In the genomic region with DNA sequence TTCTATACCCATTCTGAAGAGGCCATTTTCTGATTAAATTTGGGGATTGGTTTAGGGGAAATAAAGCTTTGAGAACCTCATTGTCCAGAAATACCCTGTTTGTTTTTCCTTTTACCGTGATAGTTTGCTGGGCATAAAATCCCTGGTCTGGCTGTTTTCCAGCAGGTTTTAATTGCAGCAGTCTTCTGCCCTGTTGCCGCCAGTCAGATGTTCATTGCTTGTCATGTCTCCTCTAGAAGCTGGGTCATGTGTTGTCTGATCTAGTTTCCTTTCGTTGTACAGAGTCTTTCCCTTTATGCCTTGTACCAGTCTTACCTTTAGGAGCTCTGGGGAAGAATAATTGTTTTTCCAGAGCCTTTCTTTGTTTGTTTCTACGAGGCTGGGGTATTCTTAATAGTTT, we compare ENCODE assay signal across 16 mouse cellular contexts. TPM values are rescaled to one million over a fixed set of nuclear protein-coding genes. Genes with fewer than 3 reads are reported as not detected.
A peak's percentile ranks its signal among the peaks of the same experiment; 100 is the strongest.
DNase-seq lines count a peak whose midpoint lies in the region; ATAC-seq and TF ChIP-seq lines count a peak whose summit lies in the region.
"Had no signal": no experiment of that assay in that cellular context is flagged by ENCODE, and none has a peak within 500 bp of the region (broad histone marks: within the 10 kb centered on the region; RNA-seq: fewer than 3 reads in every experiment).

No protein-coding gene starts in this region.

- no peak for DNase-seq in forebrain, embryonic 11.5 days (ENCODE audit: low spot score)
- no peak for DNase-seq in hindbrain, embryonic 14.5 days (ENCODE audit: low spot score)
- peak; percentile 54 for DNase-seq in liver, adult 2 months (ENCODE audit: extremely low read depth, low read depth, low spot score)
- no peak for DNase-seq in liver, embryonic 11.5 days (ENCODE audit: low spot score)
- peak; percentile 58 for DNase-seq in retina, postnatal 1 day
- DNase-seq: B cell, adult 2 months; cerebellum, postnatal 36 days; gastrocnemius, postnatal 14 days; lung, postnatal 10 days; thymus, postnatal 36 days had no signal

- no peak for TF ChIP-seq POLR2A in liver, adult 2 months (IDR thresholded peaks at IDR 0.05; ENCODE audit: extremely low read depth, insufficient read depth, low read length)

- no peaks in the 10 kb centered on the region for H3K27me3 ChIP-seq in forebrain, embryonic 15.5 days
- no peaks in the 10 kb centered on the region for H3K27me3 ChIP-seq in forebrain, embryonic 11.5 days (ENCODE audit: control insufficient read depth, insufficient read depth, low read length)
- H3K27me3 ChIP-seq in hindbrain, embryonic 14.5 days (ENCODE audit: control insufficient read depth, insufficient read depth, low read length), result no peaks in the 10 kb centered on the region
- no peaks in the 10 kb centered on the region for H3K27me3 ChIP-seq in hindbrain, embryonic 16.5 days (replicated peaks; ENCODE audit: control insufficient read depth, insufficient read depth, low read length)
- H3K27me3 ChIP-seq in liver, adult 2 months (ENCODE audit: control insufficient read depth, insufficient read depth, low read length), result no peaks in the 10 kb centered on the region
- no peaks in the 10 kb centered on the region for H3K27me3 ChIP-seq in liver, embryonic 11.5 days (replicated peaks; ENCODE audit: control insufficient read depth, insufficient read depth, low read length)
- H3K27me3 ChIP-seq: heart, embryonic 12.5 days; liver, embryonic 15.5 days; megakaryocyte, embryonic 14.5 days; Patski had no signal

- no peak for TF ChIP-seq CTCF in liver, adult 2 months (IDR thresholded peaks at IDR 0.05; ENCODE audit: low read depth, low read length)

- H3K4me3 ChIP-seq in forebrain, embryonic 15.5 days, result no peak overlapping the region
- no peak overlapping the region for H3K4me3 ChIP-seq in forebrain, embryonic 11.5 days (ENCODE audit: low read depth, low read length)
- no peak overlapping the region for H3K4me3 ChIP-seq in hindbrain, embryonic 14.5 days (replicated peaks; ENCODE audit: low read length)
- H3K4me3 ChIP-seq in hindbrain, embryonic 16.5 days (ENCODE audit: low read length), result no peak overlapping the region
- no peak overlapping the region for H3K4me3 ChIP-seq in liver, adult 2 months (ENCODE audit: insufficient read depth, low read depth, low read length)
- no peak overlapping the region for H3K4me3 ChIP-seq in liver, embryonic 11.5 days (ENCODE audit: low read depth, low read length)
- H3K4me3 ChIP-seq: heart, embryonic 12.5 days; liver, embryonic 15.5 days had no signal

- H3K36me3 ChIP-seq in forebrain, embryonic 15.5 days, result no peaks in the 10 kb centered on the region
- H3K36me3 ChIP-seq in forebrain, embryonic 11.5 days (ENCODE audit: control insufficient read depth, insufficient read depth, low read length), result no peaks in the 10 kb centered on the region
- H3K36me3 ChIP-seq in hindbrain, embryonic 14.5 days (replicated peaks; ENCODE audit: control insufficient read depth, insufficient read depth), result no peaks in the 10 kb centered on the region
- H3K36me3 ChIP-seq in hindbrain, embryonic 16.5 days (ENCODE audit: control insufficient read depth, insufficient read depth, low read length), result no peaks in the 10 kb centered on the region
- H3K36me3 ChIP-seq in liver, adult 2 months (ENCODE audit: control insufficient read depth, insufficient read depth, low read length), result no peaks in the 10 kb centered on the region; the same call in 1 of the 2 replicates
- no peaks in the 10 kb centered on the region for H3K36me3 ChIP-seq in liver, embryonic 11.5 days (ENCODE audit: control insufficient read depth, insufficient read depth, low read length)
- H3K36me3 ChIP-seq: heart, embryonic 12.5 days; liver, embryonic 15.5 days had no signal

- H3K4me1 ChIP-seq in forebrain, embryonic 15.5 days, result peaks cover 14% of the 10 kb centered on the region
- no peaks in the 10 kb centered on the region for H3K4me1 ChIP-seq in forebrain, embryonic 11.5 days (replicated peaks; ENCODE audit: control insufficient read depth, insufficient read depth, low read length)
- peaks cover 19% of the 10 kb centered on the region for H3K4me1 ChIP-seq in hindbrain, embryonic 14.5 days (replicated peaks; ENCODE audit: control insufficient read depth, insufficient read depth, low read length)
- peaks cover 7% of the 10 kb centered on the region for H3K4me1 ChIP-seq in hindbrain, embryonic 16.5 days (ENCODE audit: control insufficient read depth, insufficient read depth, low read depth, low read length)
- H3K4me1 ChIP-seq in liver, adult 2 months (ENCODE audit: control insufficient read depth, insufficient read depth, low read length), result peaks cover 7% of the 10 kb centered on the region
- no peaks in the 10 kb centered on the region; the same call in 1 of the 2 replicates for H3K4me1 ChIP-seq in liver, embryonic 11.5 days (replicated peaks; ENCODE audit: control insufficient read depth, insufficient read depth, low read length)

- H3K4me2 ChIP-seq in forebrain, embryonic 15.5 days (replicated peaks), result no peak overlapping the region
- H3K4me2 ChIP-seq in forebrain, embryonic 11.5 days (ENCODE audit: low read depth, low read length, severe bottlenecking), result no peak overlapping the region
- no peak overlapping the region for H3K4me2 ChIP-seq in hindbrain, embryonic 14.5 days (replicated peaks)
- H3K4me2 ChIP-seq in hindbrain, embryonic 16.5 days (ENCODE audit: low read length), result no peak overlapping the region
- no peak overlapping the region for H3K4me2 ChIP-seq in liver, embryonic 11.5 days
- H3K4me2 ChIP-seq: heart, embryonic 12.5 days; liver, embryonic 15.5 days had no signal

- peak overlapping the region; percentile 31; the same call in 1 of the 2 replicates for H3K27ac ChIP-seq in forebrain, embryonic 15.5 days (replicated peaks)
- H3K27ac ChIP-seq in forebrain, embryonic 11.5 days (ENCODE audit: low read depth, low read length), result no peak overlapping the region
- peak overlapping the region; percentile 45 for H3K27ac ChIP-seq in hindbrain, embryonic 14.5 days
- no peak overlapping the region for H3K27ac ChIP-seq in hindbrain, embryonic 16.5 days (ENCODE audit: low read depth, low read length)
- no peak overlapping the region for H3K27ac ChIP-seq in liver, adult 2 months (replicated peaks; ENCODE audit: insufficient read depth, low read depth, low read length)
- H3K27ac ChIP-seq in liver, embryonic 11.5 days (ENCODE audit: low read depth, low read length), result no peak overlapping the region
- H3K27ac ChIP-seq: liver, embryonic 15.5 days had no signal

- peaks cover 33% of the 10 kb centered on the region; the same call in 1 of the 2 replicates for H3K79me2 ChIP-seq in liver, adult 2 months (ENCODE audit: control insufficient read depth, insufficient read depth, low read length)

- no peak for ATAC-seq in forebrain, embryonic 15.5 days (replicated peaks)
- no peak for ATAC-seq in forebrain, embryonic 11.5 days (replicated peaks; ENCODE audit: low FRiP score)
- no peak for ATAC-seq in hindbrain, embryonic 14.5 days (ENCODE audit: low FRiP score)
- no peak for ATAC-seq in hindbrain, embryonic 16.5 days
- no peak for ATAC-seq in liver, embryonic 11.5 days (replicated peaks; ENCODE audit: low FRiP score)
- ATAC-seq: Patski had no signal

- H3K9ac ChIP-seq in forebrain, embryonic 15.5 days (replicated peaks), result no peak overlapping the region
- H3K9ac ChIP-seq in forebrain, embryonic 11.5 days (ENCODE audit: low read length), result no peak overlapping the region
- no peak overlapping the region for H3K9ac ChIP-seq in hindbrain, embryonic 14.5 days
- H3K9ac ChIP-seq in hindbrain, embryonic 16.5 days (ENCODE audit: low read depth, low read length), result no peak overlapping the region
- H3K9ac ChIP-seq in liver, adult 2 months (ENCODE audit: low read depth, low read length), result no peak overlapping the region
- H3K9ac ChIP-seq in liver, embryonic 11.5 days (ENCODE audit: low read depth, low read length), result no peak overlapping the region
- H3K9ac ChIP-seq: heart, embryonic 12.5 days; liver, embryonic 15.5 days had no signal

- 3% methylated on average over 4 of the region's 4 CpGs for WGBS in forebrain, embryonic 15.5 days
- 60% methylated on average over 4 of the region's 4 CpGs for WGBS in forebrain, embryonic 11.5 days
- WGBS in hindbrain, embryonic 14.5 days, result 25% methylated on average over 4 of the region's 4 CpGs
- WGBS in hindbrain, embryonic 16.5 days, result 26% methylated on average over 4 of the region's 4 CpGs
- WGBS in liver, adult 2 months, result 24% methylated on average over 4 of the region's 4 CpGs
- 68% methylated on average over 4 of the region's 4 CpGs for WGBS in liver, embryonic 11.5 days

- no peaks in the 10 kb centered on the region for H3K9me3 ChIP-seq in forebrain, embryonic 15.5 days
- no peaks in the 10 kb centered on the region for H3K9me3 ChIP-seq in forebrain, embryonic 11.5 days (ENCODE audit: control insufficient read depth, low read length)
- no peaks in the 10 kb centered on the region for H3K9me3 ChIP-seq in hindbrain, embryonic 14.5 days (ENCODE audit: control insufficient read depth, low read length)
- no peaks in the 10 kb centered on the region for H3K9me3 ChIP-seq in hindbrain, embryonic 16.5 days (ENCODE audit: control insufficient read depth, low read length)
- H3K9me3 ChIP-seq in liver, embryonic 11.5 days (ENCODE audit: control insufficient read depth, low read length), result no peaks in the 10 kb centered on the region
- H3K9me3 ChIP-seq: heart, embryonic 12.5 days; liver, embryonic 15.5 days; megakaryocyte, embryonic 14.5 days had no signal

RNA-seq across cellular contexts. Expression of gene Pik3ca, which starts 16.9 kb away (rescaled TPM):
- polyA plus RNA-seq in forebrain, embryonic 15.5 days (2015; fragmentation: Nextera tagmentation; extraction: Ambion mirVana), result 14.8 and 17.6 TPM in 2 replicates
- polyA plus RNA-seq in forebrain, embryonic 11.5 days (2014; fragmentation: Nextera tagmentation; extraction: Ambion mirVana), result 14.2 and 16.1 TPM in 2 replicates
- 18.8 and 19.3 TPM in 2 replicates for polyA plus RNA-seq in hindbrain, embryonic 14.5 days (2014; fragmentation: Nextera tagmentation; extraction: Ambion mirVana)
- polyA plus RNA-seq in hindbrain, embryonic 16.5 days (2015; fragmentation: Nextera tagmentation; extraction: Ambion mirVana), result 11.1 and 11.9 TPM in 2 replicates
- total RNA-seq in liver, adult 2 months (2014; rRNA removed), result 21.1 and 23.1 TPM in 2 replicates
- polyA plus RNA-seq in liver, adult 2 months (2012; rRNA removed), result 2.4 and 2.8 TPM in 2 replicates
- 8.0 and 9.1 TPM in 2 replicates for polyA plus RNA-seq in liver, embryonic 11.5 days (2014; fragmentation: Nextera tagmentation; extraction: Ambion mirVana)

RNA-seq across cellular contexts. Expression of gene Zmat3, which starts 48.6 kb away (rescaled TPM):
- 6.4 and 6.5 TPM in 2 replicates for polyA plus RNA-seq in forebrain, embryonic 15.5 days (2015; fragmentation: Nextera tagmentation; extraction: Ambion mirVana)
- 10.8 and 11.5 TPM in 2 replicates for polyA plus RNA-seq in forebrain, embryonic 11.5 days (2014; fragmentation: Nextera tagmentation; extraction: Ambion mirVana)
- polyA plus RNA-seq in hindbrain, embryonic 14.5 days (2014; fragmentation: Nextera tagmentation; extraction: Ambion mirVana), result 9.1 and 10.3 TPM in 2 replicates
- 7.5 and 7.6 TPM in 2 replicates for polyA plus RNA-seq in hindbrain, embryonic 16.5 days (2015; fragmentation: Nextera tagmentation; extraction: Ambion mirVana)
- total RNA-seq in liver, adult 2 months (2014; rRNA removed), result 1.2 and 1.7 TPM in 2 replicates
- 2.6 and 2.8 TPM in 2 replicates for polyA plus RNA-seq in liver, adult 2 months (2012; rRNA removed)
- 1.8 and 2.8 TPM in 2 replicates for polyA plus RNA-seq in liver, embryonic 11.5 days (2014; fragmentation: Nextera tagmentation; extraction: Ambion mirVana)

Comparison
In these comparisons a context has a peak if more than half of its experiments do, and no peak if none do; other contexts are left out.
1. H3K27ac ChIP-seq: peak in forebrain, embryonic 15.5 days (single experiment) and hindbrain, embryonic 14.5 days (single experiment); none in forebrain, embryonic 11.5 days (single experiment), hindbrain, embryonic 16.5 days (single experiment), liver, adult 2 months (single experiment) and liver, embryonic 11.5 days (single experiment).
2. DNase-seq: peak in liver, adult 2 months (single experiment) and retina, postnatal 1 day (single experiment); none in forebrain, embryonic 11.5 days (single experiment), hindbrain, embryonic 14.5 days (single experiment) and liver, embryonic 11.5 days (single experiment).